Mouse (Mus musculus) kidney, embryonic 15.5 days (tissue): Measurements from ENCODE around the gene Pon1. TPM values are rescaled to one million over a fixed set of nuclear protein-coding genes. Genes with fewer than 3 reads are reported as not detected.

Experiments
- ATAC-seq: fragments of 200-750 bp; cut with Nextera tagmentation; replicated peaks from 2 replicates; pipeline ENCODE4 v1.8.0; 2017; ENCODE audit warnings: moderate TSS enrichment; ENCODE audit not compliant: low FRiP score
- H3K27ac ChIP-seq: fragments of 300-500 bp; sonication (generic); 2 replicates; pipeline ENCODE4 v1.5.1; 2015; ENCODE audit warnings: mild to moderate bottlenecking, inconsistent platforms
- H3K27me3 ChIP-seq: fragments of 300-500 bp; sonication (generic); 2 replicates; pipeline ENCODE4 v1.6.1; 2015; ENCODE audit warnings: inconsistent platforms
- H3K36me3 ChIP-seq: fragments of 300-500 bp; sonication (generic); 2 replicates; pipeline ENCODE4 v1.6.1; 2015; ENCODE audit warnings: inconsistent platforms
- H3K4me1 ChIP-seq: fragments of 300-500 bp; sonication (generic); 2 replicates; pipeline ENCODE4 v1.6.1; 2015; ENCODE audit warnings: inconsistent platforms
- H3K4me2 ChIP-seq: fragments of 300-500 bp; sonication (generic); 2 replicates; pipeline ENCODE4 v1.6.1; 2015; ENCODE audit warnings: moderate library complexity, mild to moderate bottlenecking, inconsistent platforms
- H3K4me3 ChIP-seq: fragments of 300-500 bp; sonication (generic); replicated peaks from 2 replicates; pipeline ENCODE4 v1.5.1; 2015; ENCODE audit warnings: mild to moderate bottlenecking, inconsistent platforms
- H3K9ac ChIP-seq: fragments of 300-500 bp; sonication (generic); 2 replicates; pipeline ENCODE4 v1.6.1; 2015; ENCODE audit warnings: mild to moderate bottlenecking, inconsistent platforms
- H3K9me3 ChIP-seq: fragments of 300-500 bp; sonication (generic); replicated peaks from 2 replicates; pipeline ENCODE4 v1.6.1; 2016; ENCODE audit warnings: inconsistent platforms
- WGBS: fragments of 180-500 bp; shearing (Covaris S2); methylation state at CpG from one replicate; pipeline ENCODE4 v1.1.7; 2015; ENCODE audit warnings: mixed read lengths; 5-methylcytosine and 5-hydroxymethylcytosine counted together
- polyA plus RNA-seq: library from polyadenylated mRNA; unstranded; fragments of >200 nt; fragmentation: Nextera tagmentation; extraction: Ambion mirVana; gene quantifications from 2 replicates; pipeline ENCODE4 v1.2.1, GENCODE M21; 2015

Gene Pon1
- polyA plus RNA-seq, 1 experiment from 2014 or later, result not detected

DNA sequence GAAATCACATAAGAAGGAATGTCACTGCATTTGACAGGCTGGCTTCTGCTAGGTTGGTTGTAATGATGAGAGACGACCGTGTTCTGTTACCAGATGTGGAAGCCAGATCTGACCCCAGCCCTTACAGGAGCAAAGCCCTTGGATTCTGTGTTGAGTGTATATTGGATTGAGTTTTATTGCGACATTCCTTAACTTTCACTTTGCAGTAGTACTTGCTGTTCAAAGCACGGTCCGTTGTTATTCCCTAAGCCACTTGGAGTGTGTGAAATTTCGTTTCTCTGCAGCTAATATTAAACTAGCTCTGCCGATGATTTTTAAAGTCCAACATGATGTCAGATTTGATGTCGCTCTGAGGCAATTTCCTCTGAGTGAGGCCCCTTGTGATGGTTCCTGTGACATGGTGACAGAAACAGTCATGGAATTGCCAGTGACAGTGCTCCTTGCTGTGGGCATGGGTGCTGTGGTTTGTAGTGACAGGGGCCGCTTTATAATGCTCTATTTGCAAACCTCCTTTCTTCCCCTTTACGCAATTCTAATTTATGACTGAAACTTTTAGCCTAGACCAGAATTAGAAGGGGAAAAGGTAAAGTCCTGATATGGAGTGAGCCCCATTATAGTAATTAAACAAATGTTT, 19.4 kb downstream of the Pon1 start:
- Histone ChIP-seq H3K9me3 (no peaks in the 10 kb centered on the region), H3K9ac (no peak overlapping the region), H3K27ac (no peak overlapping the region), H3K4me3 (no peak overlapping the region), H3K27me3 (no peaks in the 10 kb centered on the region), H3K36me3 (no peaks in the 10 kb centered on the region), H3K4me1 (peaks cover 12% of the 10 kb centered on the region), H3K4me2 (no peak overlapping the region)
- WGBS, result 87% methylated on average over 10 of the region's 10 CpGs
- ATAC-seq, result no peak

DNA sequence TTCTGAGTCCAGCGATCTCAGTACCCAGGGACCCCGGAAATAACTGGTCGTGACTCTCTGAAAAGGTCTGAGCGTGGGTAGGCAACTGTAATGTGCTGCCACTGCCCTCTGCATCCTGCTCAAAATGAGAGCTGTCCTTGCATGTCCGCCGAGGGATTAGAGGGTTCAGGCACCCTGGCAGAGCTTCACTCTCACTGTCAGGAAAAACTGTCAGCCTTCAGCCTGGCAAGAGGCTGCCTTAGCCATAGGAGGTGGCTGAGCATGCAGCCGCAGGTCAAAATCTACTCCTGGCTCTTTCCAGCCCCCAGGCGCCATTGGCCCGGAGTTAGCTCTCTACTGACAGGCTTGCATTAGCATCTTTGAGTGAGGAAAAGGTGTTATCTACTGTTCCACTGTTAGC, 21.2 kb downstream of the Pon1 start:
- Histone ChIP-seq H3K27ac (no peak overlapping the region), H3K36me3 (no peaks in the 10 kb centered on the region), H3K27me3 (no peaks in the 10 kb centered on the region), H3K4me2 (0 out of 2 replicates have a peak overlapping the region, but pooled peaks have one; percentile 2), H3K4me3 (no peak overlapping the region), H3K9me3 (no peaks in the 10 kb centered on the region), H3K4me1 (0 out of 2 replicates have a peak, but pooled peaks cover 4% of the 10 kb centered on the region), H3K9ac (no peak overlapping the region)
- ATAC-seq, result no peak
- 69% methylated on average over 9 of the region's 9 CpGs for WGBS

DNA sequence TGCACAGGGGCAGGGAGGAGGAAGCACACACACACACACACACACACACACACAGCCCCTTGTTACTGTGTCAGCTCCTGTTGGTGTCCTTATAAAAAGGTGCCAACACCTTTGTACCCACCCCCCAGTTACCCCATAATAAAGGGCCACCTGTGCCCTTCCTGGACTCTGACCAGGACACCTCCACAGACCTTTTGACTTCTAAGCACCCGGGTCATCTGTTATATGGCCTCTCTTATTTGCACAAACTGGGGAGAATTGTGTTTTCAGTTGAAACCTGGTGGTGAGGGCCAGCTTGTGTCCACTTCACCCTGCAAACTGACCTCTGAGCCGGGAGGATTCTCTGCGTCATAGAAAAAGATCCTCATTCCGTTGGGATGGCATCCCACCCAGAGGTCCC, 22.3 kb downstream of the Pon1 start:
- Histone ChIP-seq H3K36me3 (no peaks in the 10 kb centered on the region), H3K4me3 (no peak overlapping the region), H3K4me1 (0 out of 2 replicates have a peak, but pooled peaks cover 4% of the 10 kb centered on the region), H3K9me3 (no peaks in the 10 kb centered on the region), H3K9ac (no peak overlapping the region), H3K4me2 (no peak overlapping the region), H3K27me3 (no peaks in the 10 kb centered on the region), H3K27ac (no peak overlapping the region)
- WGBS, result 63% methylated on average over 4 of the region's 4 CpGs
- ATAC-seq, result no peak

DNA sequence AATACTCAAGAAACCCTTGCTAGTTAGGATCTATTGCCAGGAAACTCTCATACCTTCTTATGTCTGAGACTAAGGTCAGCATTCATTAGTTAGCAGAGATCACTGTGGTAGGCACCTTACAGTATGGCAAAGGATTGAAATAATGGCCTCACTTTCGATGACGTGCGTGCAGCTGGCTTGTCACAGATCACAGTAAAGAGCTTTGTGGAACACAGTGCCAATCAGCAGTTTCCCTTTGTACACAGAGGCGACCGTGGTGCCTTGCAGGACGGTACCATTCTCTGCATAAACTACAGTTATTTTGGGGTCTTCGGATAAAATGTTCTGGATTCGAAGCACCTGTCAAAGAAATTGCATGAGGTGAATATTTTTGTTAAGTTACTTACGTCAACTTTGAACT, 25.6 kb downstream of the Pon1 start:
- 89% methylated on average over 9 of the region's 9 CpGs for WGBS
- H3K9ac ChIP-seq, result no peak overlapping the region
- ATAC-seq, result no peak
- 0 out of 2 replicates have a peak, but pooled peaks cover 4% of the 10 kb centered on the region for H3K4me1 ChIP-seq
- no peaks in the 10 kb centered on the region for H3K27me3 ChIP-seq
- no peak overlapping the region for H3K4me2 ChIP-seq
- no peak overlapping the region for H3K27ac ChIP-seq
- no peaks in the 10 kb centered on the region for H3K9me3 ChIP-seq
- no peaks in the 10 kb centered on the region for H3K36me3 ChIP-seq
- H3K4me3 ChIP-seq, result no peak overlapping the region

DNA sequence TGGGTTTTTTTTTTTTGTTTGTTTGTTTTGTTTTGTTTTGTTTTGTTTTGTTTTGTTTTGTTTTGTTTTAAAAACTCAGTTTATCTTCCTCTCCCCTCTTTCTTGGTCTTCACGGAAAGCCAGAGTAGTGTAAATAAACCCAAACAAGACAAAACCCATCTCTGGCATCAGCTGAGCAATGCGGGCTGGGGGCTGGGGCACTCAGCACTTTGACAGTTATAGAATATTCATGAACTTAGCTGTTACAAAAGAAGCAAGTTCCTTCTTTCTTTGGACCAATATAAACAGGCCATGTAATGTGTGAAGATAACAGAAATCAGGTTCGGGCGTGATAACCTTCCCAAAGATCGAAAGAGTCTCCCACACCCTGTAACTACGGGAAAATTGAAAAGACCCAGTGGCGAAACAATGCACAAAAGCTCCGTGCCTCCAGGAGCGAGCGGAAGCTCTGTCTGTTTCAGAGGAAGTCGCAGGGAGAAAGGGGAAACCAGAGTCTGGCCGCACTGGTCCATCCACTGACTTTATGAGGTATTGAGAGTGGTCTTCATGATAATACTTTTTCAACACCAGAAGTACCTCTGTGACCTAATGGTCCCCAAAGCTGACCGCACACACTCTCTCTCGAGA, 26.6 kb downstream of the Pon1 start:
- no peak overlapping the region for H3K4me3 ChIP-seq
- WGBS, result 69% methylated on average over 14 of the region's 14 CpGs
- H3K4me1 ChIP-seq, result no peaks in the 10 kb centered on the region
- no peaks in the 10 kb centered on the region for H3K36me3 ChIP-seq
- H3K9ac ChIP-seq, result no peak overlapping the region
- peak overlapping the region; percentile 52; the same call in 1 of the 2 replicates for H3K27ac ChIP-seq
- no peaks in the 10 kb centered on the region for H3K27me3 ChIP-seq
- no peaks in the 10 kb centered on the region for H3K9me3 ChIP-seq
- no peak overlapping the region for H3K4me2 ChIP-seq
- ATAC-seq, result no peak

DNA sequence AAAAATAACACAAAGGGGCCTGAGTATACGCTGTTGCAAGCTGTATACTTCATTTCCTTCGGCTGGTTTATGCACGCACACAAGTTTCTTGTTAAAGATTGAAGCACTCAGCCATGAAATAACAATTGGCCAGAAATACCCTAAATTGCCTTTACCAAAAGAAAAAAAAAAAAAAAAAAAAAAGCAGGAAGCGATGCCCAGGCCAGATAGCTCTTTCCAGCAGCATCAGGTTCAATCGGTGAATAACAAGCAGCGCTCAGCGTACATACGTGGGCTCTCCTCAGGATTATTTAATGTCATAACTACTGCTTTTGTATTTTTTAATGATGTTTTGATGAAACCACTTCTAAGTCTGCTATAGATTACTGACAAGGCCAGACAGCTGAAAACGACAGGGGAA, 28.9 kb downstream of the Pon1 start:
- no peak for ATAC-seq
- no peak overlapping the region for H3K9ac ChIP-seq
- peak overlapping the region; percentile 76 for H3K27ac ChIP-seq
- H3K27me3 ChIP-seq, result no peaks in the 10 kb centered on the region
- no peak overlapping the region for H3K4me3 ChIP-seq
- WGBS, result 62% methylated on average over 9 of the region's 9 CpGs
- H3K36me3 ChIP-seq, result peaks cover 8% of the 10 kb centered on the region
- H3K4me1 ChIP-seq, result no peaks in the 10 kb centered on the region
- H3K4me2 ChIP-seq, result no peak overlapping the region
- no peaks in the 10 kb centered on the region for H3K9me3 ChIP-seq

DNA sequence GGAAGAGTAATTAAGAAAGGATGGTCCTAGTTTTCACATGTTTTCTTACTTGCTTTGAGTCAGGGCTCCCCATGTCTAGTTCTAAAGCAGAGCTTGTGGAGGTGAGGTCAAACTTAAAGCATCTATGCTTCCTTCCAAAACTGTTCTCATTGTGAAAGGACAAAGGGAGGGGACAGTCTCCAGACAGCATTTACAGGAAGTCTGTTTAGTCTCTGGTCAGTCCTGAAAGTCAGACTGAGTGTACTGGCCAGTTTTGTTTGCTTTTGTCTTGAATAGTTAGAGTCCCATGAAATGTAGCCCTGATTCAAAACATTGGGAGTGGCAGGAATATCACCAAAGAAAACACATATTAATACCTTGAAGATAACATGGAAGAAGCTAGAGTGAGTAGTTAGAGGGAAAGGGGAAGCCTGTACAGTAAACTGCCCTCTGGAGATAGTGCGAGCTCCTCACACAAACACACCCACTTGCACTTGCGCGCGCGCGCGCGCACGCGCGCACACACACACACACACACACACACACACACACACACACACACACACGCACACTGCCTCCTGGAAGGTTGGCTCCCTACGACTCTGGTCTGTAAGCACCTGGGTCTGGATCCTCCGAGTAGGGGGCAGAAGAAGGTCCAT, 30.1 kb downstream of the Pon1 start:
- H3K4me2 ChIP-seq, result no peak overlapping the region
- peaks cover 20% of the 10 kb centered on the region for H3K36me3 ChIP-seq
- no peaks in the 10 kb centered on the region for H3K9me3 ChIP-seq
- H3K9ac ChIP-seq, result no peak overlapping the region
- H3K4me3 ChIP-seq, result no peak overlapping the region
- H3K27me3 ChIP-seq, result no peaks in the 10 kb centered on the region
- H3K27ac ChIP-seq, result no peak overlapping the region
- WGBS, result 95% methylated on average over 10 of the region's 14 CpGs
- no peak for ATAC-seq
- H3K4me1 ChIP-seq, result no peaks in the 10 kb centered on the region

DNA sequence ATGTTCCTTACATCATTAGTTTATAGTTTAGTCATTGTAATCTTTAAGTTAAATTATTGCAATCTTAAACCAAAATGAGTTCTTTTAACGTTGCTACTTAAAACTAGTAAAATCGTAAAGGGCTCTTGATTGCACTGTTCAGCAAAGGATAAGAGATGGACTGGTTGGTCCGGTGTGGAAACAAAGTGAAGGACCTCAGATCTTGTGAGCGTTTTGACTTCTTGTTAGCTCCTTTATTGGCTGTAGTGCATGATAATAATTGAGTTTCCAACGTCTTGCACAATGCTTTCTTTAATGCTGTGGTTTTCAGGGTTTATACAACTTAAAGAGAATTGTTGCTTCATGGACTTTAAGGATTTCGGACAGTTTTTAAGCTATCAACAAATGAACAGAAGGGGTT, 31.7 kb downstream of the Pon1 start:
- 68% methylated on average over 6 of the region's 6 CpGs for WGBS
- ATAC-seq, result no peak

DNA sequence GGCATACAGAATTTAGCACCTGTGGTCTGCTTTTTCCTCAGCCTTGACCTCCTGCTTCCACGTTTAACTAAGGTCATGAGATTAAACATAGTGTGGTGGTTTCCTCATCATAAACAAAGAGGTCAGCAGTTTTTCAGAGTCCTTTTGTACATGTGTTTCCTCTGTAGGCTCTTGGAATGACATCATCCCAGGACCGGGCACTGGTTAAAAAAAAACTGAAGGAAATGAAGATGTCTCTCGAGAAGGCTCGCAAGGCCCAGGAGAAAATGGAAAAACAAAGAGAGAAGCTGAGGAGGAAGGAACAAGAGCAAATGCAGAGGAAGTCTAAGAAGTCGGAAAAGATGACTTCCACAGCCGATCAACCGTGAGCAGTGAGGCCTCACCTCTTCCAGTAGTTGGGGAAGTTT, 34.4 kb downstream of the Pon1 start:
- no peaks in the 10 kb centered on the region for H3K27me3 ChIP-seq
- H3K9ac ChIP-seq, result no peak overlapping the region
- ATAC-seq, result 0 out of 2 replicates have a peak, but pooled peaks have one; percentile 30
- H3K36me3 ChIP-seq, result peaks cover 30% of the 10 kb centered on the region
- no peak overlapping the region for H3K4me3 ChIP-seq
- no peaks in the 10 kb centered on the region for H3K4me1 ChIP-seq
- no peak overlapping the region for H3K4me2 ChIP-seq
- WGBS, result 74% methylated on average over 7 of the region's 7 CpGs
- no peaks in the 10 kb centered on the region for H3K9me3 ChIP-seq
- no peak overlapping the region for H3K27ac ChIP-seq

More for the DNA sequence above, 31.7 kb downstream of the Pon1 start:
- no peak overlapping the region for H3K27ac ChIP-seq
- no peaks in the 10 kb centered on the region for H3K27me3 ChIP-seq
- H3K4me1 ChIP-seq, result no peaks in the 10 kb centered on the region
- H3K36me3 ChIP-seq, result peaks cover 27% of the 10 kb centered on the region
- H3K9me3 ChIP-seq, result no peaks in the 10 kb centered on the region
- no peak overlapping the region for H3K4me3 ChIP-seq
- H3K9ac ChIP-seq, result no peak overlapping the region
- no peak overlapping the region for H3K4me2 ChIP-seq

DNA sequence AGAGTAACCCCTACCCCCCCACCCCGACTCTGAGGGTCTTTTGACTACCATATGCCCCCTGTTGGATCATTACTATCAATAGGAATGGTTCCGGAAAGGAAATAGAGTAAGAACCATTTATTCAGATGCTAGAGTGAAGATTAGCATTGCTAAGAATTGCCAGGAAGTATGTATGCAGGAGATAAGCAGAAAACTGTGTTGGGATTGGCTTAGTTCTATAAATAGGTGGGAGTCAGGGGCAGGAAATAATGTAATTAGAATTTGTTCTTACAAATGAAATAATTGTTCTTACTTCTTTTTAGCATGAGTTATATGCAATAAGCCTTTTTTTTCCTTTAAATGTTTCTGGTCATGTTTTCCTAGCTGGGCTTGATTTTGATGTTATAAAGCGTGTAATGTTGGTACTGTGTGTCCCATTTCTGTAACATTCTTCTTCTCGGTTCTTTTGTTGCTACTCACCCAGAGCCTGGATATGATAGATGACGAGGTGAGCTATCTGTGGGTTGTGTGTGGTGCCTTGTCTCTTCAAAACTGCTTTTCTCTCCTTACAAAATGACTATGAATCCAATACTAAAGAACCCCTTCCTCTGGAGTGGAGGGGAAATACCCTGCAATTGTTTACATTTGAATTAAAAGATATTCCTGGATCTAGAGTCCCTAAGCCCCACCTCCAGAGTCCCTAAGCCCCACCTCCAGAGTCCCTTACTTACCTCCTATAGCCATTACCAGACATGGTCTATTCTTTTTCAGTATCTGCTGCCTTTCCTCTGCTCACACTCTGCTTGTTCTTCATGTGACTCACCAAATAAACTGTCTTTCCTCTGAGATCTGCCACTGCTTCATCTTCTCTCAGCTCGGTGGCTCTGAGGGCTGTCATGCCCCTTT, 37.0 kb downstream of the Pon1 start:
- H3K36me3 ChIP-seq, result peaks cover 30% of the 10 kb centered on the region
- H3K9ac ChIP-seq, result no peak overlapping the region
- peaks cover 6% of the 10 kb centered on the region for H3K4me1 ChIP-seq
- no peak overlapping the region for H3K4me2 ChIP-seq
- 81% methylated on average over 6 of the region's 6 CpGs for WGBS
- no peaks in the 10 kb centered on the region for H3K27me3 ChIP-seq
- peak overlapping the region; percentile 67 for H3K27ac ChIP-seq
- H3K9me3 ChIP-seq, result no peaks in the 10 kb centered on the region
- ATAC-seq, result no peak
- H3K4me3 ChIP-seq, result no peak overlapping the region

DNA sequence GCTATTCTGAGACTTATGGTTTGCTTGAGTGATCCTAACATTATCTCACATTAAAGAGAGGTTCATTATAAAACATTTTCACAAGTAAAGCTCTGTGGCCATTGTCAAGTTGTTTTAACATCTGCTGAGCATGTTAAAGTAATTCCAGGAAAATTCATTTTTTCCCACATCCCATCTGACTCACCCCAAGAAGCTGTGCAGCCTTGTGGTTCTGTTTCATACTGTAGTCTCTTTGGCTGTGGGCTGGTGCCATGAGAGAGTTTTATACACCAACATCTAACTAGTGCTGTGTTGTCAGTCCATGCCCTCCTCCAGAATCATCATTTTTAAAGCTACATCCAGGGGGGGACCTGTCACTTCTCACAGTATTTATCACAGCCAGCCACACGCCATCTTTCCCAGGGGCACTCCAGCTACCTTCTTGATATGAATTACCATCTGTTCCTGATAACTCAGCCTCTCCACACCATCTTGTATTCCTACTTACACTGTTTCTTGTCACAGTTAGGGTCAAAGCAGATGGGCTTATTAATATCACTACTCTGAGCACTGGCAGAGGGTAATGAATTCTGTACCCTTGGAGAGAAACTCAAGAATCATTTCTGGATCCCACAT, 38.3 kb downstream of the Pon1 start:
- WGBS, result 84% methylated on average over 1 of the region's 1 CpGs

More for the DNA sequence above, 38.3 kb downstream of the Pon1 start:
- Histone ChIP-seq H3K27ac (no peak overlapping the region), H3K4me2 (no peak overlapping the region), H3K36me3 (peaks cover 26% of the 10 kb centered on the region), H3K9ac (no peak overlapping the region), H3K9me3 (no peaks in the 10 kb centered on the region), H3K4me3 (no peak overlapping the region), H3K4me1 (peaks cover 17% of the 10 kb centered on the region), H3K27me3 (no peaks in the 10 kb centered on the region)
- peak; percentile 43; the same call in 1 of the 2 replicates for ATAC-seq
